Mouse (Mus musculus) liver, adult 2 months (tissue): ENCODE results near the gene Sgms1. TPM values are rescaled to one million over a fixed set of nuclear protein-coding genes. Genes with fewer than 3 reads are reported as not detected.

Experiments
- DNase-seq: peaks from one replicate; pipeline ENCODE4 v3.0.0-alpha.2; 2011; ENCODE audit warnings: low read depth, low spot score; ENCODE audit errors: extremely low read depth
- H3K27ac ChIP-seq: fragments of 200-500 bp; replicated peaks from 2 replicates; pipeline ENCODE4 v1.5.1; 2012; ENCODE audit warnings: low read depth, mild to moderate bottlenecking, control low read depth, inconsistent platforms, low read length; ENCODE audit not compliant: insufficient read depth
- H3K27me3 ChIP-seq: fragments of 200-500 bp; 2 replicates; pipeline ENCODE4 v1.6.1; 2012; ENCODE audit warnings: mild to moderate bottlenecking, moderate library complexity, low read length, inconsistent platforms; ENCODE audit not compliant: control insufficient read depth, insufficient read depth
- H3K36me3 ChIP-seq: fragments of 200-500 bp; 2 replicates; pipeline ENCODE4 v1.6.1; 2012; ENCODE audit warnings: low read length, inconsistent platforms; ENCODE audit not compliant: control insufficient read depth, insufficient read depth
- H3K4me1 ChIP-seq: fragments of 200-500 bp; 2 replicates; pipeline ENCODE4 v1.6.1; 2011; ENCODE audit warnings: low read length; ENCODE audit not compliant: control insufficient read depth, insufficient read depth
- H3K4me3 ChIP-seq: fragments of 200-500 bp; 2 replicates; pipeline ENCODE4 v1.5.1; 2011; ENCODE audit warnings: low read depth, mild to moderate bottlenecking, control low read depth, low read length, moderate library complexity; ENCODE audit not compliant: insufficient read depth
- H3K79me2 ChIP-seq: fragments of 200-500 bp; 2 replicates; pipeline ENCODE4 v1.6.1; 2012; ENCODE audit warnings: inconsistent platforms, mild to moderate bottlenecking, low read length, moderate library complexity; ENCODE audit not compliant: control insufficient read depth, insufficient read depth
- H3K9ac ChIP-seq: fragments of 200-500 bp; 2 replicates; pipeline ENCODE4 v1.6.1; 2012; ENCODE audit warnings: low read depth, mild to moderate bottlenecking, control low read depth, inconsistent platforms, low read length
- CTCF ChIP-seq: fragments of 200-500 bp; IDR thresholded peaks from 2 replicates; pipeline ENCODE4 v1.5.1; 2011; ENCODE audit warnings: low read depth, low read length, control low read depth
- POLR2A ChIP-seq: fragments of 200-500 bp; IDR thresholded peaks from 2 replicates; pipeline ENCODE4 v1.6.1; 2011; ENCODE audit warnings: low read length, control low read depth; ENCODE audit not compliant: insufficient read depth; ENCODE audit errors: extremely low read depth
- WGBS: fragments of 180-500 bp; shearing (Covaris S2); methylation state at CpG from one replicate; pipeline ENCODE4 v1.1.7; 2018; 5-methylcytosine and 5-hydroxymethylcytosine counted together
- polyA plus RNA-seq: library from polyadenylated mRNA; depleted of rRNA; stranded (reverse); fragments of >200 nt; gene quantifications from 2 replicates; pipeline ENCODE4 v1.2.3, GENCODE M21; 2012
- total RNA-seq: library from RNA; depleted of rRNA; stranded (reverse); fragments of >200 nt; gene quantifications from 2 replicates; pipeline ENCODE4 v1.2.3, GENCODE M21; 2014

Gene Sgms1
- total and polyA plus RNA-seq, 2 experiments = 6.5 to 26.7 TPM

- H3K4me3 ChIP-seq = no peak overlapping the region
- peaks cover 16% of the 10 kb centered on the region for H3K79me2 ChIP-seq
- no peaks in the 10 kb centered on the region for H3K27me3 ChIP-seq
- H3K27ac ChIP-seq = no peak overlapping the region
- H3K9ac ChIP-seq = no peak overlapping the region
- TF ChIP-seq POLR2A (no peak), CTCF (no peak)
- peaks cover 23% of the 10 kb centered on the region for H3K4me1 ChIP-seq
- DNase-seq = peak; percentile 79
- 16% methylated on average over 17 of the region's 17 CpGs for WGBS
- no peaks in the 10 kb centered on the region for H3K36me3 ChIP-seq
Observed at GRCm38 (mm10) chr19:32343937-32344737, 45.4 kb downstream of the Sgms1 start.

GRCm38 (mm10) chr19:32342436-32342835, 47.1 kb downstream of the Sgms1 start:
- Histone ChIP-seq H3K4me1 (peaks cover 21% of the 10 kb centered on the region), H3K27ac (no peak overlapping the region)
- TF ChIP-seq CTCF = no peak
- no peak for TF ChIP-seq POLR2A

DNA sequence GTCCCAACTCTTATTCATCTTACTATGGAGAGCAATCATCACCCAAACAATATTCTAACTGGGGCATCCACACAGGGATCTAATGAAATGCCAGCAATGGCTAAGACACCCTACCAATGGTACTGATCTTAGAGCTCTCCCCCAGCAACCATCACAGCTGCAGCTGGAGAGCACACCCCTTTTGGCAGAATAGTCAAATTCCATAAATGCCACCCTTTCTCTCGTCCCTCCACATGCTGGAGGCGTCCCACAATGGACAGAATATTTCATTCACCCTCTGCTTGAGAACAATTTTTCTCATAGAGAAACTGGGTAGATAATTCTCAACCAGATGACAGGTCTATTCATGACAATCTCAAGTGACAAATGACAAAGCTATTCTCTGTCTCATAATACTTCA, 48.4 kb downstream of the Sgms1 start:
- Histone ChIP-seq H3K9ac (no peak overlapping the region), H3K27ac (no peak overlapping the region), H3K36me3 (no peaks in the 10 kb centered on the region), H3K4me1 (peaks cover 13% of the 10 kb centered on the region), H3K4me3 (no peak overlapping the region), H3K27me3 (no peaks in the 10 kb centered on the region), H3K79me2 (peaks cover 13% of the 10 kb centered on the region)
- WGBS = 77% methylated on average over 2 of the region's 2 CpGs
- no peak for DNase-seq
- no peak for TF ChIP-seq POLR2A
- no peak for TF ChIP-seq CTCF

More at GRCm38 (mm10) chr19:32342436-32342835, 47.1 kb downstream of the Sgms1 start:
- H3K27me3 ChIP-seq = no peaks in the 10 kb centered on the region
- no peaks in the 10 kb centered on the region for H3K36me3 ChIP-seq
- peaks cover 14% of the 10 kb centered on the region for H3K79me2 ChIP-seq
- 78% methylated on average over 5 of the region's 5 CpGs for WGBS
- H3K9ac ChIP-seq = no peak overlapping the region
- H3K4me3 ChIP-seq = no peak overlapping the region
- DNase-seq = no peak

GRCm38 (mm10) chr19:32340168-32340567, 49.3 kb downstream of the Sgms1 start:
- Histone ChIP-seq H3K4me1 (peaks cover 9% of the 10 kb centered on the region), H3K79me2 (peaks cover 16% of the 10 kb centered on the region), H3K27me3 (no peaks in the 10 kb centered on the region), H3K9ac (no peak overlapping the region), H3K27ac (no peak overlapping the region), H3K4me3 (no peak overlapping the region), H3K36me3 (no peaks in the 10 kb centered on the region)
- 97% methylated on average over 5 of the region's 5 CpGs for WGBS
- TF ChIP-seq CTCF (no peak), POLR2A (no peak)
- no peak for DNase-seq

DNA sequence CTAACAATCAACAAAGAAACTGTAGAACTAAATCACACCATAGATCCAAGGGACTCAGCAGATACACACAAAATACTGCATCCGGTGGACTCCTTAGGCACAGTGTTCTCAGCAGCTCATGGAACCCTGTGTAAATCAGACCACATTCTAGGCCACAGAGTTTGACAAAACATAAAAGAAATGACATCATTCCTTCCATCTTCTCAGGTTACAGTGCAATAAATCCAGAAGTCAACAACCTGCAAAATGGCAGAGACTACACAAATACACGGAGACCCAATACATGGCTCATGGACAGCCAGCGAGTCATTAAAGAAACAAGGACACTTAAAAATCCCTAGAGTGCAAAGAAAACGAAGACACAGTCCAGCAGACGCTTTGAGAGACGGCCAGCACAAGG, 51.8 kb downstream of the Sgms1 start:
- H3K27me3 ChIP-seq = no peaks in the 10 kb centered on the region
- H3K79me2 ChIP-seq = peaks cover 21% of the 10 kb centered on the region
- H3K4me3 ChIP-seq = no peak overlapping the region
- WGBS = 69% methylated on average over 6 of the region's 6 CpGs
- no peak overlapping the region for H3K9ac ChIP-seq
- no peak for DNase-seq
- no peak overlapping the region for H3K27ac ChIP-seq
- H3K4me1 ChIP-seq = peaks cover 2% of the 10 kb centered on the region; the same call in 1 of the 2 replicates
- TF ChIP-seq CTCF (no peak), POLR2A (no peak)
- no peaks in the 10 kb centered on the region for H3K36me3 ChIP-seq

DNA sequence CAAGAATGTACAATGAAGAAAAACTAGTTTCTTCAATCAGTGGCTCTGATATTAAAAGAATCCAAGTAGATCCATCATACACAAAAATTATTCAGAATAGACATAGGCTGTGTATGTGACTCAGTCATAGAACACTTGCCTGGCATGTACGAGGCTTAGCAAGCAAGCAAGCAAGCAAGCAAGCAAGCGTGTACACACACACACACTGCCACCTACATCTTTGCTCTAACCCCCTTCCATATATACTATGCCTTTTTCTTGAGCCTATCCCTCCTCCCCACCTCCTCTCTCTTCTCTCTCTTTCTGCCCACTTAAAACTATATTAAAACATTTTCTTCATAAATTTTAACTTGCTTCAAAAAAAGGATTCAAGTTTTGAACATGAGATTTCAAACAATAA, 54.8 kb downstream of the Sgms1 start:
- Histone ChIP-seq H3K79me2 (peaks cover 9% of the 10 kb centered on the region; the same call in 1 of the 2 replicates), H3K4me1 (no peaks in the 10 kb centered on the region; the same call in 1 of the 2 replicates), H3K4me3 (no peak overlapping the region), H3K27me3 (no peaks in the 10 kb centered on the region), H3K36me3 (no peaks in the 10 kb centered on the region), H3K27ac (no peak overlapping the region), H3K9ac (no peak overlapping the region)
- 95% methylated on average over 2 of the region's 2 CpGs for WGBS
- no peak for DNase-seq
- TF ChIP-seq CTCF = no peak
- no peak for TF ChIP-seq POLR2A
